Mouse (Mus musculus) A20 (cell line): Measurements from ENCODE around the gene Dhdh.
"Not testable (repeated sequence)": the region's sequence is repeated elsewhere in the genome, so short reads cannot be mapped to it uniquely, and the experiment has no call there.

Source experiments
- DNase-seq: peaks from one replicate; pipeline ENCODE4 v3.0.0-alpha.2; 2011; ENCODE audit warnings: low read depth, low spot score

Gene Dhdh

DNA sequence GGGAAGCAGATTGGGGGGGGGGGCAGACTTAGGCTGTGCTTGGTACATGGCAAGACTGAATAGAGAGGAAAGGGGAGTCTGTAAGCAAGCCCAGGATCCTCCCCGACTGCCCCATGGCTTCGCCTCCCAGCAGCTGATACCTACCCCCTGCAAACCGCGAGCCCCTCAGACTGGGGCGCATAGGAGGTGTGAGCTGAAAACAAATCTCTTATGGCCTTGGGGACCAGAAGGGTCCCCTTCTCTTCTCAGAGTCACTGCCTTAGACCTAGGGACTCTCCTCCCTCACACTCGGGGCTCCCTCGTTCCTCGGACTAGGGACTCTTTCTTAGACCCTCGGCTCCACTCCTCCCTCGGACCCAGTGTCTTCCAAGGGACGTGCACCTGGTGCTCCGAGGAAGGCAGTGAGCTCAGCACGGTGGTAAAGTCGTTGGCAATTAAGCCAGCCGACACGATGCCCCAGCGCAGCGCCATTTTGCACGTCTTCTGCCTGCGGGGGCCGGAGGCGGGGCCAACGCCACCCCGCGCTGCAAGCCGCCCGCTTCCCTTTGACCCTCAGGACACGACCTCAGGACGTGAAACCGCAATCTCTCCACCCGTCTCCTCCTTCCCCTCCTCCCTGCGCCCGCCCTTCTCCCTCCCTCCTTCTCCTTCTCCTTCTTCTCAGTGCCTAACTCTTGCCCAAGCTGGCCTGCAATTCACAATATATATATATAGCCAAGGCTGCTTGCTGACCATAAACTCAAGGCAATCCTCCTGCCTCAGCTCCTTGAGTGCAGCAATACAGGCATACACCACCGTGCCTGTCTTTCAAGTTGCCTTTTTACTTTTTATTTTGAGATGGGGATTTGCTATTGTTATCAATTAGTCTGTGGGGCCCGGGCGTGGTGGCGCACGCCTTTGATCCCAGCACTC is at the start of gene Dhdh:
Gene Dhdh (minus strand): TSS at position 513 of the 912 bp plus-strand sequence.
- peak; percentile 84 for DNase-seq

DNA sequence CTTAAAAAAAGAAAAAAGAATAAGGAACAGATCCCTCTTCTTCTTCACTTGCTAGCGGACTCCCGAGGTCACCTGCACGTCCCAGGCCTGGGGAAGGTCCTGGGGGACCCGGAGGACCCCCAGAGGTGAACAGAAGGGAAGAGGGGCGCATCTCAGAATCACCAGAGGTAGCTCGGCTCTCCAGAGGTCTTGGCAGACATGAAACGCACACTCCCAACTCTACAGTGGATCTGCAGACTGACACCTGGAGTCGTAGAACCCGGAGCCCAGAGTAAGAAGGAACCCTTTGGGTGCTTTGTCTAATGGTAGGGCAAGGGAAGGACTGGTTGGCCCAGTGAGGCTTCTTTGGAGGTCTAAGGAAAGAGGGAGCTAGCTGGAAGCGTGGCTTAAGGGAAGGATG is 49.0 kb upstream of the Dhdh start:
- DNase-seq = no peak

DNA sequence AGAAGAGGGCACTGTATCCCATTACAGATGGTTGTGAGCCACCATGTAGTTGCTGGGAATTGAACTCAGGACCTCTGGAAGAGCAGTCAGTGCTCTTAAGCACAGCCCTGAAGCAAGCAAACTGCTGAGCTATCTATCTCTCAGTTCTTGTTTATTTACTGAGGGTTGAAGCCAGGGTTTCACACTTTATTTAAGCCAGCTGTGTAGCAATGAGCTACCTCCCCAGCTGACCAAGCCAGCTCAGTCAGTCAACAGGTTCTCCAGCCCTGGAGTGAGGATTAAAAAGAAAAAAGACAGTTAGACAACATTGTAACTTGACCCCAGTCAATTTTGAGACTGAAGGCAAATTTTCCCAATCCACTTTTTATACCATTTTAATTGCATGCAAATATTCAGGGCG is 47.1 kb upstream of the Dhdh start:
- DNase-seq = no peak

DNA sequence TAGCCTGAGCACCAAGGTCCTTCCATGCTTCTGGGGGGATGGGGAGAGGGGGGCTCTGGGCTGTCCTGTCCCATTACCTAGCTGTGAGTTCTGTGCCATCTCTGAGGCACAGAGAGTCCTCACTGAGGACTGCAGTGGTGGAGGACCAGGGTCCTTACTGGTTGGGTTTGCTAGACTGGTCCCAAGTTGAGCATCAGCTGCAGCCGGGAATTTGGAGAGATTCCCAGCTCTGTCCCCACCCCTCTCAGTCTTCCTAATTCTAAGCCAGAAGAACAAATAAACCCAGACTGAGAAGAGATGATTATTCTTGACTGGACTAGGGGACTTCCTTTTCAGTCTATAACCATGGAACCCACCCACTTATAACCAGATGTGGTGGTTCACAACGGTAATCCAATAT is 42.0 kb upstream of the Dhdh start:
- no peak for DNase-seq

DNA sequence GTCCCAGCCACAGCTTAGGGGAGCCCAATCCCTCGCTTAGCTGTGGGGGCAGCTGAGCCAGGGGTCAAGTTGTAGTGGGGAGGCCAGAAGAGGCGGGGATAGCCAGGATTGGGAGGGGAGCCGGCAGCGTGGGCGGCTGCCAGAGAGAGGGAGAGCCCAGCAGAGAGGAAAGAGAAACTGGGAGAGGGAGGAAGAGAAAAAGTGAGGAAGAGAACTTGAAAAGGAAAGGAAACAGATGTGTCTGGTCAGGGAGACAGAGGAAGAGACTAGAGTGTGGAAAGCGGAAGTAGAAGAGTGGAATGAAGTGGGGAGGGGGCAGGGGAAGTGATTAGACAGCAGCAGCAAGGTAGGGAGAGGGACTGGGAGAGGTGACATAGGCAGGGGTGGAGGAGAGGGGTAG is 40.9 kb upstream of the Dhdh start:
- DNase-seq = no peak

DNA sequence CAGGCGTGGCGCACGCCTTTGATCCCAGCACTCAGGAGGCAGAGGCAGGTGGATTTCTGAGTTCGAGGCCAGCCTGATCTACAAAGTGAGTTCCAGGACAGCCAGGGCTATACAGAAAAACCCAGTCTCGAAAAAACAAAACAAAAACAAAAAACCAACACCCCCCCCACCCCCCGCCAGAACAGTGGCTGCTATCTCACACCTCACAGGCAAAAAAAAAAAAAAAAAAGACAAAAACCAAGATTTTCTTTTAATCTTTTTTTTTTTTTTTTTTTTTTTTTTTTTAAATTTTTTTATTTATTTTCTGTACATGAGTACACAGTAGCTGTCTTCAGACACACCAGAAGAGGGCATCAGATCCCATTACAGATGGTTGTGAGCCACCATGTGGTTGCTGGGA is 38.6 kb upstream of the Dhdh start:
- not testable (repeated sequence) for DNase-seq

DNA sequence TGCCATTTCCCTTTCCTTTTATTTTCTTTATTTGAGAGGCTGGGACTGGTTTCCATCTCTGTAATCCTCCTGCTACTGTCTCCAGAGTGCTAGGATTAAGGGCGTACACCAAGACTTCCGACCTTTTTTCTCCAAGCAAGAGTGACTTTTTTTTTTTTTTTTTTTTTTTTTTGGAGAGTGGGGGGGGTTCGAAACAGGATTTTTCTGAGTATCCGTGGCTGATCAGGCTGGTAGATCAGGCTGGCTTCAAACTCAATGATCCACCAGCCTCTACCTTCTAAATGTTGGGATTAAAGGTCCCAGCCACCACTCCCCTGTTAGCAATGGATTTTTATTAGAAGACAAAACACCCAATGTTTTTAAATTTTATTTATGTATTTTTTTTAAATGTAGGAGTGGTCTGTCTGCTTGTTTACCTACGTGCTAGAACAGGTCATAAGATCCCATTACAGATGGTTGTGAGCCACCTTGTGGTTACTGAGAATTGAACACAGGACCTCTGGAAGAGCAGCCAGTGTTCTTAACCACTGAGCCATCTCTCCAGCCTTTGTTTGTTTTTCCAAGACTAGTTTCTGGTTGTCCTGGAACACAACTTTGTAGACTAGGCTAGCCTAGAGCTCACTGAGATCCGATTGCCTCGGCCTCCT is 38.0 kb upstream of the Dhdh start:
- peak; percentile 81 for DNase-seq

DNA sequence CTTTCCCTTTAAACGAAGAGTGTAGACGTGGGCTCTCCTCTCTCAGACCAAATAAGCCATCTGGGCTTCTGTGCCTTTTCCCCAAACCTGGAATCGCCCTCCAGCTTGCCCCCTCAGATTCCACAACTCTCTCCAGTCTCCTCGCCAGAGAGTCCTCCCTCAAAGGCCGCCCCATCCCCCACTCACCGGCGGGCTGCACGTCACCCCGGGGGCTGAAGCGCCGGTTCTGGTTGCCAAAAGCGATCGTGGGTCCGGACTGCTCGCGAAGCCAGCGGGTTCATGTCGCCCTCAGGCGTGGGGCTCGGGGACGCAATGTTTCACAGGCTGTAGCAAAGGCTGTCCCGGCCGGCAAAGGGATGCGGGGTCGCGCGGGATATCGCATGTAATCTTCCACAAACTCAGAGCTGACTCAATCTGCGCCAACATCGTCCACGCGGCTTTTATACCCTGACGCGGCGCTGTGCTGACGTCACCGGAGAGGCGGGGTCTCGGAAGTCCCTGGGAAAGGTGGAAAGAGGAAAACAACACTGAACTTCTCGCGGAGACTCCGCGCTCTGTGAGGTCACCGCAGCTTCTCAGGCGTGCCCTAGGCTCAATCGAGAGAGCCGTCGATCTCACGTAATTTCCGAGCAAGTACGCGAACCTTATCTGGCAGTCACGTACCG is 37.3 kb upstream of the Dhdh start, which contains the start of the genes Ppp1r15a and Plekha4:
Gene Ppp1r15a (minus strand): TSS at position 460 of the 665 bp plus-strand sequence.
Gene Plekha4 (plus strand): TSS at position 522 of the 665 bp plus-strand sequence.
- DNase-seq = peak; percentile 97

DNA sequence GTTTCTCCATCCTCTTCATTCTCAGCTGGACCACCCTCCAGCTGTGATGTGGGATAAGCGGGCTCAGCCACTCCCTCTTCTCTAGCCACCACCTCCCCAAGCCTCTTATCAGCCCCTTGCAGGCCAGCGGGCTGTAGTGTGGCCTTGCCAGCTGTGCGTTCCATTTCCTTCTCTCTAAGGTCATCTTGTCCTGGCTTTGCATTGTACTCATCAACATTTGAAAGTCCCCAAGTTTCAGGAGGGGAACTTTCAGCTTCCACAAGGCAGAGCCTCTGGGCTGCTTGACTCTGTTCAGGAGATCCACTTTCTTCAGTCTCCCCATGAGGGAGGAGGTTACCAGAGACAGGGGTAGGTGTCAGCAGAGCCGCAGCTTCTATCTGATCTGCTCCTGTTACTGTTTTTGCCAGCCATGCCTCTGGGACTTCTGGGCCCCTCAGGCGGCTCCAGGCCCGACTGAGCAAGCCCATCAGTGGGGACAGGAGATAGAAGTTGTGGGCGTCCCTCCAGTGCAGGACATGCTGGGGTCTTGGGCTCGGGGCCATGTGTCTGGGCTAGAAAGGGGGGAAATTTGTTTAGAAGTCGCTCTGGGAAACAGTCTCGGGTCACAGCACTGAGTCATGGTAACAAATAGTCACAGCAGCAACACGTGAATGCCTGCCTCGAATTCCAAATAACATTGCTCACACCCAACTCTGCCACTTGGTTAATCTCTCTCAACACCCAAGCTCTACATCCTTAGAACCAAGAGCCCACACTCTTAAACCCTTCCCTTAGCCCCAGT is 36.4 kb upstream of the Dhdh start:
- peak; percentile 35 for DNase-seq

DNA sequence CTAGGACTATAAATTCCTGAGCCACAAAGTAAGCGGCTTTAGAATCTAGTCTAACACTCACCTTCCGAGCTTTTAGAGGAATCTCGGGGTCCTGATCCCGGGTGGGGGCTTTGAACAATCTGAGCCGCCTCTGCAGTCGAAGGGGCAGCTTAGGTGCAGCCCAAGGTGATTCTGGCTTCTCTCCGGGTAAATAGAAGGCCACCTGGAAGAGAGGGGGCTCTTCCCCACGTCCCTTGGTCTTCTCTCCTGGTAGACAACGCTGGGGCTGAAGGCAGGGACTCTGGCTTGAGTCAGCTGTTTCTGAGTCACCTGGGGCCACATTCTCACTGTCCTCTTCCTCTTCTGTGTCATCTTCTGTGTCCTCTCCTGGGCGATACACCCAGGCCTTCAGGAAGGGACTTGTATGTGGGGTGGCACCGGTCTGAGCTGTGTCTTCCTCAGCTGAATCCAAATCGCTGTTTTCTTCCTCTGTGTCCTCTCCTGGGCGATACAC is 35.1 kb upstream of the Dhdh start:
- no peak for DNase-seq

DNA sequence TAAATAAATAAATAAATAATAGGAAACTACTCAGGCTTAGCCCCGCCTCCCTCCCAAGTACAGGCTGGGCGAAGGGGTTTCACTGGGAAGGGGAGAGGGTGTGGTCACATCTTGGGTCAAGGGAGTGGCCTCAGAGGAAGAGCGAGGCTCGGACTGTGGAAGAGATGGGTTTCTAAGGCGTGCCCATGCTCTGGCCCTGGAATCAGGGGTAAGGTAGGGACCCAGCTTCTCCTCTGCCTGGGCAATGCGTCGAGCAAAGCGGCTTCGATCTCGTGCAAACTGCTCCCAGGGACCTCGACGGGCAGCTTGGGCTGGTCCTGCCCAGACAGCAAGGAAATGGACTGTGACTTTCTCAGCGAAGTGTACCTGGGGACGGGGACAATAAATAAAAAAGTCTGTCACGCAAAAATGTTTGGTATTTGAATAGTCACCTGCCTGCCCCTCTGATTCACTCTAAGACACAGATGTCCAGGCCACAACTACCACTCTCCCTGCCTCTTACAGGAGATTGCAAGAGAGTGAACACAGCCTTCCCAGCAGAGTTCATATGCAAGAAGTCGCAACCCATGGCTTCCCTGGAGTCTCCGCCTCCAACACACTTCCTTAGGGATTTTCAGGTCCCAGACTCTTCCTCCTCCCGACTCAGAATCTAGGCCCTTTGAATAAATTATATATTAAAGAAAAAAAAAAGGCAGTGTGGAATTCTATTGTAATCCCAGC is 34.5 kb upstream of the Dhdh start:
- no peak for DNase-seq

DNA sequence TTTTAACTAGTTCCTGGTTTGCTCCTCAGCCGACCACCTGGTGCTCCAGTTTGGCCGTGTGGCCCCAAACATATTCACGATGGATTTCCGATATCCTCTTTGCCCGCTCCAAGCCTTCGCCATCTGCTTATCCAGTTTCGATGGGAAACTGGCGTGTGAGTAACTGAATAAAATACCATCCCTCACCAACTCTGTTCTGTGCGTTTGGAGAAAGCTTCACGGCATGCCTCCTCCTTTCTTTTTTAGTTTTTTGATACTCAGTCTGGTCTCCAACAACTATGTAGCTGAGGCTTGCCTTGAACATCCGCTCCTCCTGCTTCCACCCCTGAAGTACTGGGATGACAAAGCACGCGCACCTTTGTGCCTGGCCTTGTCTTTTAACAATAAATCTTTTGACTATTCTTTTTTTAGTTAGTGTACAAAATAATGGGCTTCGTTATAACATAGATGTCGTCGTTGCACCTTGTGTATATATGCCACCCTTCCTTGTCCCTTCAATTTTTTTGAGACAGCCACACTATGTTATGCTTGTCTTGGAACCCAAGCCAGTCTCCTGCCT is 33.7 kb upstream of the Dhdh start:
- no peak for DNase-seq

DNA sequence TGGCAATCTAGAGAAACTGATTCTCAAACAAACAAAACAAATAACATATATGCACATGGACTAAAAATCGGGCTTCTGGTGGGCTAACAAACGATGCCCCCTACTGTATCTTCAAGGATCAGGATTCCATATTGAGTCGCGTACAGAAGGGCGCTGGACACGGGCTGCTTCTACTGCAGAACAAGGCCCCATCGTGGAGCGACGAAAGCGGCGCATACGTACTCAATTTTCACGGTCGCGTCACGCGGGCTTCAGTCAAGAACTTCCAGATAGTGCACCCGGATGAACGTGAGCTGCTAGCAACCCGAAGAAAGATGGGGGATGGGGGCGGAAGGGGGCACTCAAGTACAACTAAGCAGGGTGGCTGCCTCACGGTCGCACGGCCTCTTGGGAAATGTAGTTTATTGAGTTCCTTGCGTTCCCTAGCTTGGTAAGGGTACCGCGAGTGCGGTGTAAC is 33.2 kb upstream of the Dhdh start:
- DNase-seq = peak; percentile 97

DNA sequence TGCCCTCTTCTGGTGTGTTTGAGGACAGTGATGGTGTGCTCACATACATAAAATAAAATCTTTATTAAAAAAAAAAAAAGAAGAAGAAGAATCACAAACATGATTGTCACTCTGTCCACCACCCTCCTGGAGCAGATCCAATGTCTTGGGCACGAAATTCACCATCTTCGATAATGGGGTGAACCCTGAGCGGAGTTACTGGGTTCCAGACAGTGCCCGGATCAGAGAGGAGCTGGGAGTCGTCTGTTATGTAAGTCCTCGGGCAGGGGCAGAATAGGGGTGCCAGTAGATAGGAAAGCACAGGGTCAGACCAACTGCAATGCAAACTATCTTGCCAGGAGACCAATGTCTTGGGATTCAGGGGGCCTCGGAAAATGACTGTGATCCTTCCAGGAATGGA is 32.0 kb upstream of the Dhdh start:
- DNase-seq = no peak

DNA sequence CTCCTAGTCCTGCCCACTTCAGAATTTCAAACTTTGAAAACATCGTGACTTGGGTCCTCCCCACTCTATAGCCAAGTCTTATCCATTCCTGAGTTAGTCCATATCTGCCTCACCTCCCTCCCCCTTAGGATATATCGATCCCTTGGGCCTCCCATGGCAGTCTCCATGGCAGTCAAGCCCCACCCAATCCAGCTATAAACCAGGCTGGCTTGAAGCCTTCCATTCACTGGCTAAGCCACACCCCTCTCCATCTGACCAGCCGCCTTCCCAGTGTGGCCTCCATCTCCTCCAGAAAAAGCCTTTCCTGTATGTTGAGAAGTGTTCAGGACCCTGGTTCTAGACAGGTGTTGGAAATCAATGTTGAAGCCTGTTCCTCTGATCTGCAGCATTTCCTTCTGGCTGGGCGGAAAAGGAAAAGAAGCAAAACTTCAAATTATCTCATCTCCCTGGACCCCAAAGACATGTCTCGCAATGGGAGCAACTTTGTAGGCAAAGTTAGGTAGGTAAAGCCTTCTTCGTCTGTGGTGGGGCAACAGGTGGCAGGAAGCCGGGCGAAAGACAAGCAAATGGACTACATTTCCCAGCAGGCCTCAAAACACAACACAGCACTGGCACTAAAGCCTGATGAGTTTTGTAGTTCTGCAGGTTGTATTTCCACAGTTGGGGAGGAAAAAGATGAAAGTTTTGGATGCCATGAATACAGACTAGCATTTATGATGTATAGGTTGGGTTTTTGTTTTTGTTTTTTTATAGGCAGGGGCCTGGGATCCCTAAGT is 30.9 kb upstream of the Dhdh start:
- DNase-seq = peak; percentile 41

DNA sequence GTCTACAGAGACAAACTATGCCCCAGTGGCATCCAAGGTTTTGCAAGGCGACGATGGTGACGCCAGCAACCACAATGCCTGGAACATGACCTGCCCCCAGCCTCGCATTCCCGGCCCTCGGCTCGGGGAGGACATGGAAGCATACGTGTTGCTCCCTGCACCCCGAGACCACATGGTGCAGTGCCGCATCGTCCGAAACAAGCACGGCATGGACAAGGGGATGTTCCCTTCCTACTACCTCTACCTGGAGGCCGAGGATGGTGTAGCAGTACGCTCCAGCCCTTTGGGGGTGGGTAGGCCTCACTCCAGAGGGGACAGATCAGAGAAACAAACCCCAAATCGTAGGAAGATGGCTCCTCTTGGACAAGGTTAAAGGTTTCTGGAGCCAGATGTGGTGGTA is 30.0 kb upstream of the Dhdh start:
- DNase-seq = no peak

DNA sequence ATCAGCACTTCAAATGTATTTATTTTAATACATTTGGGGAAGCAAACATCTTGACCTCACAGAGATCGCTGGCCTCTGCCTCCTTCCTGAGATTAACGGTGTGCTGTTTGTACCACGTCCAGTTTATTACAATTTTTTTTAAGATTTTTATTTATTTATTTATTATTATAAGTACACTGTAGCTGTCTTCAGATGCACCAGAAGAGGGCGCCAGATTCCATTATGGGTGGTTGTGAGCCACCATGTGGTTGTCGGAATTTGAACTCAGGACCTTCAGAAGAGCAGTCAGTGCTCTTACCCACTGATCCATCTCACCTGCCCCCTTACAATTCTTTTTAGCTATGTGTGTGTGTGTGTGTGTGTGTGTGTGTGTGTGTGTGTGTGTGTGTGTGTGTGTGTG is 28.2 kb upstream of the Dhdh start:
- DNase-seq = not testable (repeated sequence)

DNA sequence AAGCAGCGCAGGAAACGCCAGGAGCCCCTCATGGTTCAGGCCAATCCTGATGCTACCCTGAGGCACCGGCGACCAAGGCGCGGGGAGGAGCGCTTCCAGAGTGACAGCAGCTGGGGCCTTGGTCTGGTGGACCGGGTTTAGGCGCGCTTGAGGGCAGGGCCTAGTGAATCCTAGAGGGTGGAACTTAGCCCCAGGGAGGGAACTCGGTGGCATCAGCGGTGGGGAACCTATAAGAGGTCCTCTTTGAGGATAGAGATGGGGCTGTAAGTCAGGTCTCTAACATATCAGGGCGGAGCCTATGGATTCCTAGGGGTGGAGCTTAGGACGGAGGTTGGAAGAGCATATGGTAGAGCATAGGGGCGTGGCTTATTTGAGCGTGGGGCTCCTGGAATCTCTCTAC is 26.8 kb upstream of the Dhdh start:
- DNase-seq = no peak

DNA sequence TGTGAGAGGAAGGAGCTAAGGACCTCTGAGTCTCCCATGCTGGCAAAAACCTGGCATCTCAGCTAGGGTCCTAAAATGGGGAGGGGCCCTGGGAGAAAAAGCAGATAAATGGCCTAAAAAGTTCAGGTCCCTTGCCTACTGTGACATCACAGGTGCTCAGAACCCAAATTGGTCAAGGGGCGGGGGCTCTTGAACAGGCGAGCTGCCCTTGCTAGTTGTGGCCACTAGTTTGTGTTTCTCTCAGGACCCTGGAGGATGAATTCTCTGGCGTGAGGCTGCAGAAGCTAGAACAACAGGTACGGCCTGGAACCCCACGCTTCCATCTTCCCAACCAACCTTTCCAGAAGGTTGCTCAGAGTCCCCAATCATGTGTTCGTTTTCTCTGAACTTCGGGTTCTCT is 25.8 kb upstream of the Dhdh start:
- DNase-seq = no peak
